Mouse (Mus musculus): ENCODE results near the gene Slc22a5.

DNA sequence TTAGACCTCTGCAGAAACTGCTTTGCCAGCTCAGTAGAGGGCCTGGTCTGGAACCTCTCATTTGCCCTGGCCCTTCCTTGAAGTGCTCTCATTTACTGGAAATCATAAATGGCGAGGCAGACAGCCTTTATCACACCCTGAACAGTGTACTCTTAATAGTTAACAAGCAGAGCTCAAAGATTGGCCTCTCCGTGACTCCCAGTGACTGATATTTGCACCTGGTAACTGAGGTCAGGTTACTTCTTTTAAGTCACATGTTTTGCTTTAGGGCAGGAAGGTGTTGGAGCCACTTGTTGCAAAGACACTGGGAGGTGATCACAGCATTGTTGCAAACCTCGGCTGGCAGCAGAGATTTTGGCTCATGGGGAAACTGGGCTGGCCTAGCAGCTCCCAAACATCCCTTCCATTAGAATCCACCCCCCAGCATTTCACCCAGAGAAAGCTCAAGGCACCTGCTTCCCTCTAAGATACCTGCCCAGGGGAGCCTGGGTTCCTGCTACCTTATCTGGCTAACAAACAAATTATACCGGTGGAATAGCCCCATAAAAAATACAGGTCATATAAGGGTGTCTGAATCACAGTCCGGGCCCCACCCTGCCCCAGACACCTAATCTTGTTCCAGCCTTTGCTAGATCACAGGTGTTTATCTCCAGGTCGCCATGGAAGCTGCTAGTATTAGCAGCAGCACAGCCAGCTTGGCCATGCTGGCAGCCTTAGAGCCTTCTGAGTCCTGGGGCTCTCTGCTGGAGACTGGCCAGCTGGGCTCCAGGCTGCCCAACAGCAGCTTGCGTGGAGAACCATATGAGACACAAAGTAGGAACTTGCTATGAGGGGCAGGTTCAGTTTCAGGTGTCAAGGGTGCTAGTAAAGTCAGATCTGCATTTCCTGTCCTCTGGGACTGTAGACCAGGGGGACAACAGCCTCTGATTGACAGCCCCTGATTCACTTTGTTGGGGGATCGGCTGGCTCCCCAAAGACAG is 51.5 kb downstream of the Slc22a5 start:
- TF ChIP-seq GATA1 (IDR thresholded peaks at IDR 0.05; ENCODE audit: borderline replicate concordance, low read length) (no peak), CTCF (IDR thresholded peaks at IDR 0.05; ENCODE audit: low read depth, low read length) (no peak)
